Mouse (Mus musculus): Measurements from ENCODE around the gene Vmac. TPM values are rescaled to one million over a fixed set of nuclear protein-coding genes. Genes with fewer than 3 reads are reported as not detected.

Vmac gene
- polyA plus RNA-seq, 1 experiment, result 6.5 TPM

GRCm38 (mm10) chr17:56756703-56757399 is 39.0 kb upstream of the Vmac start:
- H3K4me2 ChIP-seq (ENCODE audit: low read depth), result peak overlapping the region; percentile 50
- H3ac ChIP-seq (ENCODE audit: control insufficient read depth, insufficient read length), result no peak overlapping the region
- TF ChIP-seq CEBPB (IDR thresholded peaks at IDR 0.05; ENCODE audit: insufficient read depth, poor library complexity, severe bottlenecking), result no peak
- TF ChIP-seq E2F4 (IDR thresholded peaks at IDR 0.05; ENCODE audit: insufficient read depth), result no peak
- no peak for TF ChIP-seq REST (IDR thresholded peaks at IDR 0.05; ENCODE audit: insufficient read depth, insufficient read length)
- TF ChIP-seq MAX (IDR thresholded peaks at IDR 0.05; ENCODE audit: low read depth), result no peak
- TF ChIP-seq POLR2AphosphoS2 (IDR thresholded peaks at IDR 0.05; ENCODE audit: insufficient read length, low read depth), result no peak
- no peak for TF ChIP-seq POLR2A (IDR thresholded peaks at IDR 0.05; ENCODE audit: insufficient read length, low read depth)
- TF ChIP-seq MYOD1 (IDR thresholded peaks at IDR 0.05; ENCODE audit: control insufficient read depth in 1 of 3, insufficient read length in 2 of 3, low read depth in 2 of 3), result no peak
- no peak for TF ChIP-seq MYOG (IDR thresholded peaks at IDR 0.05; ENCODE audit: control insufficient read depth in 1 of 3, insufficient read depth in 1 of 3, insufficient read length in 2 of 3, low read depth in 2 of 3)
- no peak for TF ChIP-seq TCF12 (IDR thresholded peaks at IDR 0.05; ENCODE audit: insufficient read depth, poor library complexity, severe bottlenecking)
- TF ChIP-seq SRF (IDR thresholded peaks at IDR 0.05; ENCODE audit: control insufficient read depth, insufficient read length, low read depth), result no peak
- no peak for TF ChIP-seq TCF3 (IDR thresholded peaks at IDR 0.05; ENCODE audit: insufficient read length, low read depth)
- TF ChIP-seq USF1 (IDR thresholded peaks at IDR 0.05; ENCODE audit: low read depth), result no peak
- H3K27me3 ChIP-seq (ENCODE audit: control insufficient read depth, insufficient read depth, insufficient read length), result peaks cover 44% of the 10 kb centered on the region
- H3K79me2 ChIP-seq (ENCODE audit: control insufficient read depth, insufficient read depth), result no peaks in the 10 kb centered on the region
- no peaks in the 10 kb centered on the region for H3K36me3 ChIP-seq (ENCODE audit: control insufficient read depth, insufficient read depth)
- no peak overlapping the region for H3K4me3 ChIP-seq

- Histone ChIP-seq H3K27me3 (ENCODE audit: control insufficient read depth, insufficient read depth, insufficient read length) (peaks cover 49% of the 10 kb centered on the region), H3K4me3 (no peak overlapping the region), H3K4me2 (ENCODE audit: low read depth) (no peak overlapping the region), H3K79me2 (ENCODE audit: control insufficient read depth, insufficient read depth) (no peaks in the 10 kb centered on the region), H3K36me3 (ENCODE audit: control insufficient read depth, insufficient read depth) (no peaks in the 10 kb centered on the region), H3ac (ENCODE audit: control insufficient read depth, insufficient read length) (no peak overlapping the region)
- TF ChIP-seq USF1 (IDR thresholded peaks at IDR 0.05; ENCODE audit: low read depth), result no peak
- TF ChIP-seq TCF3 (IDR thresholded peaks at IDR 0.05; ENCODE audit: insufficient read length, low read depth), result no peak
- no peak for TF ChIP-seq E2F4 (IDR thresholded peaks at IDR 0.05; ENCODE audit: insufficient read depth)
- no peak for TF ChIP-seq TCF12 (IDR thresholded peaks at IDR 0.05; ENCODE audit: insufficient read depth, poor library complexity, severe bottlenecking)
Observed at GRCm38 (mm10) chr17:56754271-56755185, 36.7 kb upstream of the Vmac start.

- Histone ChIP-seq H3K36me3 (ENCODE audit: control insufficient read depth, insufficient read depth) (no peaks in the 10 kb centered on the region), H3K4me3 (no peak overlapping the region), H3K79me2 (ENCODE audit: control insufficient read depth, insufficient read depth) (no peaks in the 10 kb centered on the region), H3K4me2 (ENCODE audit: low read depth) (no peak overlapping the region), H3ac (ENCODE audit: control insufficient read depth, insufficient read length) (no peak overlapping the region), H3K27me3 (ENCODE audit: control insufficient read depth, insufficient read depth, insufficient read length) (peaks cover 54% of the 10 kb centered on the region)
- TF ChIP-seq USF1 (IDR thresholded peaks at IDR 0.05; ENCODE audit: low read depth), result no peak
- no peak for TF ChIP-seq REST (IDR thresholded peaks at IDR 0.05; ENCODE audit: insufficient read depth, insufficient read length)
- TF ChIP-seq MYOD1 (IDR thresholded peaks at IDR 0.05; ENCODE audit: control insufficient read depth in 1 of 3, insufficient read length in 2 of 3, low read depth in 2 of 3), result no peak
Observed at GRCm38 (mm10) chr17:56753452-56753851, 35.6 kb upstream of the Vmac start.

GRCm38 (mm10) chr17:56751404-56752072 is 33.7 kb upstream of the Vmac start:
- peaks cover 43% of the 10 kb centered on the region for H3K27me3 ChIP-seq (ENCODE audit: control insufficient read depth, insufficient read depth, insufficient read length)
- no peaks in the 10 kb centered on the region for H3K36me3 ChIP-seq (ENCODE audit: control insufficient read depth, insufficient read depth)
- no peaks in the 10 kb centered on the region for H3K79me2 ChIP-seq (ENCODE audit: control insufficient read depth, insufficient read depth)
- H3K4me2 ChIP-seq (ENCODE audit: low read depth), result no peak overlapping the region
- TF ChIP-seq CEBPB (IDR thresholded peaks at IDR 0.05; ENCODE audit: insufficient read depth, poor library complexity, severe bottlenecking), result no peak
- no peak for TF ChIP-seq POLR2A (IDR thresholded peaks at IDR 0.05; ENCODE audit: insufficient read length, low read depth)
- no peak for TF ChIP-seq USF1 (IDR thresholded peaks at IDR 0.05; ENCODE audit: low read depth)
- TF ChIP-seq TCF12 (IDR thresholded peaks at IDR 0.05; ENCODE audit: insufficient read depth, poor library complexity, severe bottlenecking), result no peak
- TF ChIP-seq SRF (IDR thresholded peaks at IDR 0.05; ENCODE audit: control insufficient read depth, insufficient read length, low read depth), result no peak
- no peak for TF ChIP-seq MYOG (IDR thresholded peaks at IDR 0.05; ENCODE audit: control insufficient read depth in 1 of 3, insufficient read depth in 1 of 3, insufficient read length in 2 of 3, low read depth in 2 of 3)
- no peak for TF ChIP-seq TCF3 (IDR thresholded peaks at IDR 0.05; ENCODE audit: insufficient read length, low read depth)
- TF ChIP-seq MAX (IDR thresholded peaks at IDR 0.05; ENCODE audit: low read depth), result no peak
- TF ChIP-seq E2F4 (IDR thresholded peaks at IDR 0.05; ENCODE audit: insufficient read depth), result no peak
- TF ChIP-seq MYOD1 (IDR thresholded peaks at IDR 0.05; ENCODE audit: control insufficient read depth in 1 of 3, insufficient read length in 2 of 3, low read depth in 2 of 3), result no peak
- no peak for TF ChIP-seq REST (IDR thresholded peaks at IDR 0.05; ENCODE audit: insufficient read depth, insufficient read length)
- no peak for TF ChIP-seq POLR2AphosphoS2 (IDR thresholded peaks at IDR 0.05; ENCODE audit: insufficient read length, low read depth)
- no peak overlapping the region for H3K4me3 ChIP-seq
- H3ac ChIP-seq (ENCODE audit: control insufficient read depth, insufficient read length), result no peak overlapping the region
